Mouse (Mus musculus) ES-Bruce4 (cell line): ENCODE measurements at regions not wholly inside any gene's neighbourhood (a gene's known extent, or its start where the extent isn't known, plus 50 kb on each side); places are given as distances from the start of the nearest gene placed in this dataset.
"Not testable (repeated sequence)": the region's sequence is repeated elsewhere in the genome, so short reads cannot be mapped to it uniquely, and the experiment has no call there.

Experiments
- H3K27ac ChIP-seq: 2 replicates; pipeline ENCODE4 v1.5.1; 2012; ENCODE audit warnings: low read length, inconsistent platforms; ENCODE audit not compliant: insufficient read depth
- H3K27me3 ChIP-seq: 2 replicates; pipeline ENCODE4 v1.6.1; 2012; ENCODE audit warnings: mild to moderate bottlenecking, low read length, inconsistent platforms; ENCODE audit not compliant: control insufficient read depth, poor library complexity, insufficient read depth, severe bottlenecking
- H3K36me3 ChIP-seq: 2 replicates; pipeline ENCODE4 v1.6.1; 2012; ENCODE audit warnings: inconsistent platforms, mild to moderate bottlenecking, low read length, moderate library complexity; ENCODE audit not compliant: control insufficient read depth, poor library complexity, insufficient read depth, severe bottlenecking
- H3K4me1 ChIP-seq: one replicate; pipeline ENCODE4 v1.8.1; 2011; ENCODE audit warnings: low read length; ENCODE audit not compliant: control insufficient read depth, insufficient read depth
- H3K4me3 ChIP-seq: 2 replicates; pipeline ENCODE4 v1.5.1; 2011; ENCODE audit warnings: low read depth, mild to moderate bottlenecking, low read length
- H3K9ac ChIP-seq: 2 replicates; pipeline ENCODE4 v1.6.1; 2012; ENCODE audit warnings: low read depth, mild to moderate bottlenecking, inconsistent platforms; ENCODE audit not compliant: poor library complexity, severe bottlenecking
- H3K9me3 ChIP-seq: replicated peaks from 2 replicates; pipeline ENCODE4 v1.6.1; 2012; ENCODE audit warnings: mild to moderate bottlenecking, low read length, inconsistent platforms; ENCODE audit not compliant: control insufficient read depth, poor library complexity, insufficient read depth, severe bottlenecking
- CTCF ChIP-seq: IDR thresholded peaks from one replicate; pipeline ENCODE4 v1.8.1; 2011; ENCODE audit warnings: low read depth, low read length
- POLR2A ChIP-seq: IDR thresholded peaks from one replicate; pipeline ENCODE4 v1.8.1; 2011; ENCODE audit warnings: low read length; ENCODE audit not compliant: insufficient read depth

GRCm38 (mm10) chr13:74563483-74564330 is 69.9 kb upstream of the Zfp825 start:
- Histone ChIP-seq H3K9ac (peak overlapping the region; percentile 75), H3K27ac (peak overlapping the region; percentile 97), H3K4me3 (peak overlapping the region; percentile 99)
- not testable (repeated sequence) for H3K36me3 ChIP-seq, H3K9me3 ChIP-seq, H3K27me3 ChIP-seq, H3K4me1 ChIP-seq
- peak; percentile 79 for TF ChIP-seq POLR2A

- H3K9me3 ChIP-seq, H3K36me3 ChIP-seq, H3K4me1 ChIP-seq, H3K27me3 ChIP-seq: not testable (repeated sequence)
- Histone ChIP-seq H3K9ac (peak overlapping the region; percentile 75), H3K27ac (peak overlapping the region; percentile 97), H3K4me3 (peak overlapping the region; percentile 99)
Observed at GRCm38 (mm10) chr13:74564331-74564727, 70.5 kb upstream of the Zfp825 start.

- not testable (repeated sequence) for H3K27me3 ChIP-seq, H3K9ac ChIP-seq, H3K27ac ChIP-seq, H3K36me3 ChIP-seq, H3K4me1 ChIP-seq, H3K9me3 ChIP-seq, H3K4me3 ChIP-seq
- TF ChIP-seq CTCF: peak; percentile 17
Observed at GRCm38 (mm10) chr13:74569967-74570366, 69.4 kb upstream of the Erap1 start.
